Mouse (Mus musculus) left cerebral cortex, postnatal 36 days (tissue): Measurements from ENCODE around the gene Snrpb. TPM values are rescaled to one million over a fixed set of nuclear protein-coding genes. Genes with fewer than 3 reads are reported as not detected.

Experiments used
- DNase-seq, 2 experiments: peaks; one replicate each; pipeline ENCODE4 v3.0.0; 2021 to 2022; ENCODE audit warnings: low spot score in 2 of 2, mixed read lengths in 1 of 2
- intact Hi-C: fragments of 180-260 bp; cut with DNase I; formaldehyde crosslinking; loops from one replicate; pipeline ENCODE4 v1.15.1; 2025
- total RNA-seq, 2 experiments: library from RNA; stranded (reverse); gene quantifications; 2 replicates each; pipeline ENCODE4 v1.2.3; 2021

Snrpb gene
- 100 to 1,000 TPM in 1 of 2 experiments, 10 to 100 TPM in 1; 97.8 to 108 TPM for total RNA-seq

DNA sequence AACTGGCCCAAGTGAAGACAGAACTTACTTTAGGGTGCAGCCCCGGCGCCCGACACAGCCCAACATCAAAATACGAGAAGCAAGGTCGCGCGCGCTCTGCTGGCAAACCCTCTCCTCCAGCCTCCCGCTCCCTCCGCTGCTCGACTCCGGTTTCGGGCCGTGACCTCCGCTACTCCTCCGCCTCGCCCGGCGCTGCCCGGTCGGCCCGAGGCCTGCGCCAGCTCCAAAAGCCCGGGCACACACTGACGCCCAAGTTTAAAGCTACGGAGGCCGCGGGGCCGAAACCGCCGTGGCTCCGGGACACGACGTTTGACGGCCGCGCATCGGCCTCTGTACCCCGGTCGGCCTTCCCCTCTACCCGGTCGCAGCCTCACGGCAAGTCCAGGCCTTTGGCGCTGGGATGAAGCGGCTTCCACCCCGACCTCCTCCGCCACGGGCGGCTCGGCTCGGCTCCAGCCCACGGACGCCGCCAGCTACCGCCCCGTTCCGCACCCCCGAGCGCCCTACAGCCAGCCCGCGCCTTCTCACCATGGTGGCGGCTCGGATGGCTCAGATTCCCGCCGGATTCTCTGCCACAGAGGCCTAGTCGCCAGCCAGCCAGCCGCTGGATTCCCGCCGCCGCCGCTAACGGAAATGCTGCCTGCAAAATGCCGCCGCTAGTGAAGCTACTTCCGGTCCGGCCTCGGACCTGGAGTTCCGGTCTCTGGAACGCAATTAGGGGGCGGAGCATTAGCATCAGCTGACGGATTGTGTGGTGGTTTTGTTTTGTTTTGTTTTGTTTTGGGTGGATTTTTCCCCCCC is at the start of gene Snrpb:
Gene Snrpb (minus strand): TSS at position 698 of the 801 bp plus-strand sequence.
- intact Hi-C loops: loop anchor here (1.0 to 5.0 kb wide), 2 partner anchors 68 to 95 kb away; partner anchors contain the start of gene Nop56
- peak; percentile 90 to 92 for DNase-seq

- no peak for DNase-seq
- intact Hi-C loops: no loop called here
Measured at GRCm38 (mm10) chr2:130211581-130211980, 32.4 kb upstream of the Snrpb start.

- intact Hi-C loops: no loop called here
- no peak for DNase-seq
Measured at GRCm38 (mm10) chr2:130209636-130210035, 30.4 kb upstream of the Snrpb start.

GRCm38 (mm10) chr2:130207996-130208395 is 28.8 kb upstream of the Snrpb start:
- DNase-seq: no peak
- intact Hi-C loops: no loop called here

DNA sequence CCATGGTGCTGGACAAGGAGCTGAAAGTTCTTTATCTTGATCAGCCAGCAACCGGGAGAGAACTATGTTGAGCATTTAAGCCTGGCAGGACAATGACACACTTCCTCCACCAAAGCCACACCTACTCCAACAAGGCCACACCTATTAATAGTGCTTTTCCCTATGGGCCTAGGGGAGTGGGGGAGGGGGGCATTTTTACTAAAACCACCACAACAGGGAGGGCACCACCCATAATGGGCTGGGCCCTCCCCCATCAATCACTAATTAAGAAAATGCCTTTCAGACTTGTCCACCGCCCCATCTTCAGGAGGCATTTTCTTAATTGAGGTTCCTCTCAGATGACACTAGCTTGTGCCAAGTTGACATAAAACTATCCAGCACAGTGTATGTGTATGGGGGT is 28.2 kb upstream of the Snrpb start:
- no peak for DNase-seq
- intact Hi-C loops: no loop called here

DNA sequence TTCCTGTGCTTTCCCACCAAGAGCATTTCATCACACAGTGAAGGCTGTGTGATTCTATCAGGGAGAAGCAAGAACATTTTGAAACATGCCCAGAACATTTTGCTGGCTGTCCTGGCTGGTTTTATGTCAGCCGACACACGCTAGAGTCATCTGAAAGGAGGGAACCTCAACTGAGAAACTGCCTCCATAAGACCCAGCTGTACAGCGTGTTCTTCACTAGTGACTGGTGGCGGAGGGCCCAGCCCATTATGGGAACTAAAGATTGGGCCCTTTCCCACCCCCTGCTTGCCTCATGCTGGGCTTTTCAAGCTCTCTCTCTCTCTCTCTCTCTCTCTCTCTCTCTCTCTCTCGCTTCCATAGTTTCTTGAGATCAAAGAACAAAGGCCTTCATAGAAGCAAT is 21.8 kb upstream of the Snrpb start:
- DNase-seq: no peak
- intact Hi-C loops: no loop called here

GRCm38 (mm10) chr2:130194894-130195293 is 15.7 kb upstream of the Snrpb start, which contains the start of gene Tmc2:
TSS of gene Tmc2 (plus strand) at chr2:130195194.
- DNase-seq: no peak
- intact Hi-C loops: no loop called here

GRCm38 (mm10) chr2:130188391-130188790 is 9.2 kb upstream of the Snrpb start:
- intact Hi-C loops: no loop called here
- no peak for DNase-seq

GRCm38 (mm10) chr2:130179507-130180019 is 360 bp upstream of the Snrpb start:
- intact Hi-C loops: loop anchor here (1.0 to 5.0 kb wide), 2 partner anchors 68 to 95 kb away; partner anchors contain the start of gene Nop56
- no peak for DNase-seq

- intact Hi-C loops: loop anchor here (5.0 kb wide), 1 partner anchor 69 kb away; no protein-coding TSS in a partner anchor
- DNase-seq: no peak
Measured at GRCm38 (mm10) chr2:130178381-130178705, 860 bp downstream of the Snrpb start.

- DNase-seq: no peak
- intact Hi-C loops: loop anchor here (5.0 kb wide), 1 partner anchor 70 kb away; no protein-coding TSS in a partner anchor
Measured at GRCm38 (mm10) chr2:130176820-130177219, 2.4 kb downstream of the Snrpb start.

DNA sequence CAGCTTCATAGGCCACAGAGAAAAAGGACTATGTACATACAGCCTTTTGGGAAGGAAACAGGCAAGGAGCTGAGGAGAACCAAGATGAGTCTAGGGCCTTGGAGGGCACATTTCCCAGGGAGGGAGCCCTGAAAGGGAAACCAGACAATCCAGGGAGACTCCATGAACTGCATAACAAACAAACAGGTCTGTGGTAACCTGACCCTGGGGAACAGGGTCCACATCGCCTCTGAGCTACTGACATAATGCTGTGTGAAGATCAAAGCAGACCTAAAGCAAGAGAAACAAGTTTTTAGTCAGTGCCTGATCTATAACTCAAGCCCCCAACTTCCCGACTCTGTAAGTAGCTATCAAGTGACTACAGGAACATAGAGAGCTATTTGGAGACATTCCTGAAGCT is 7.5 kb downstream of the Snrpb start:
- no peak for DNase-seq
- intact Hi-C loops: no loop called here

GRCm38 (mm10) chr2:130167861-130168260 is 11.3 kb downstream of the Snrpb start:
- intact Hi-C loops: loop anchor here (2.0 to 10.0 kb wide), 4 partner anchors 99 to 493 kb away; no protein-coding TSS in a partner anchor
- peak in 1 of 2 experiments; percentile 64 for DNase-seq

DNA sequence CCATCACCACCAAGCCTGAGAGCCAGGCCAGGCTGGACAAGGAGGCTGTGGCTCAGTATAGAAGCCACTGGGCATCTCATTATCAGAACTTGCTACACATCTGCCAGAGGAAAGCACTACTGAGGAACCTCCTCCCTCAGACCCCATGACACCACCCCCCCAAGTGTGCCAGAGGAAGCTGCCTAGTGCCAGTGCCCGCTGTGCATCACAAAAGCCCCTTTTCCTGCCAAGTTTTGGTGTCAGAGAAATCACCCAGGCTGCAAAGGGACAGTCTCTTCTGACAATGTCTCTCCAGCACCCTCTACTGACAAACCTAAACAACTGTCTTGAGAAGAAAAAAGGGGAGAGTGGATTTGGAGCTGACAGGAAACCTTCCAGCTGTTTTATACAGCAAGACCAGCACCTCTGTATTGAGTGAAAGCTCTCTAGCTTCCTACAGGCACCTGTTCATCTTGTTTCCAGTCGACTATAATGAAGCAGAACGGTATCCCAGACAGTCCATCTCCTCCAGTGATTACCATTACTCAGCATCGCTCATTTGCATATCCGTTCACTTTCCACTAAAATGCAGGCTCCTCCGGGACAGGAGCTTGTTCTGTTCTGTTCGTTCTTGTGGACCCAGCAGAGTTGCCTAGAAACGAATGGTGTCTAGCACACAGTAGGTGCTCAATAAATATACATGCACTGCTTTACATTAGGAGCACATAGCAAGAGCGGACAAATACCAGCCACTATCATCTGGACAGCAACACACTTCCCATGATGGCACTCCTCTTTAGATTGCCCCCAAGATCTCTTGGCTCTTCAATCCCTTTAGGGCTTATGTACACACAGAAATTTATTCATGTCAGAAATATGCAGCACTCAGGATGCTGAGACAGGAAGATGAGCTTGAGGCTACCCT is 12.6 kb downstream of the Snrpb start:
- intact Hi-C loops: loop anchor here (5.0 to 10.0 kb wide), 3 partner anchors 264 to 492 kb away; no protein-coding TSS in a partner anchor
- peak; percentile 17 to 37 for DNase-seq

DNA sequence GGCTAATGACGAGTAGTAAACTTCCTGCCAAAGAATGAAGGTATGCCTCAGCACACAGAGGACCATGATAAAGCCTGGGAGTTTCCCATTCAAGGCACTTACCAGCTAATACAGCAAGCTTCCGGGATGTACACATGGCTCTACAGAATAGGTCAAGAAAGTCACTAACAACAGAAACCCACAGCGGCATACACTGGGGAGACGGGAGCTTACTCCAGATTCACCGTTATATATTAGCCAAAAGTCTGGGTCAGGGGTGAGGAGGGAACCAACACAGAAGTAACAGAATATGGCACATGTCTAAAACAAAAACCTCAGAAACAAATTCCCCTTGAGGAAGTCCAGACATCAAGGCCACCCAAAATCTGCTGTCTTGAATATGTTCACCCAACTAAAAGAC is 16.5 kb downstream of the Snrpb start:
- intact Hi-C loops: loop anchor here (10.0 kb wide), 1 partner anchor 488 kb away; no protein-coding TSS in a partner anchor
- no peak for DNase-seq

- DNase-seq: no peak
- intact Hi-C loops: no loop called here
Measured at GRCm38 (mm10) chr2:130158088-130158437, 21.1 kb downstream of the Snrpb start.

- intact Hi-C loops: no loop called here
- no peak for DNase-seq
Measured at GRCm38 (mm10) chr2:130157231-130158087, 21.7 kb downstream of the Snrpb start.

GRCm38 (mm10) chr2:130155851-130156250 is 23.4 kb downstream of the Snrpb start:
- intact Hi-C loops: no loop called here
- no peak for DNase-seq

GRCm38 (mm10) chr2:130155171-130155570 is 24.0 kb downstream of the Snrpb start:
- intact Hi-C loops: no loop called here
- no peak for DNase-seq
